Comparison of ENCODE assay signal across 8 mouse cellular contexts in the genomic region with DNA sequence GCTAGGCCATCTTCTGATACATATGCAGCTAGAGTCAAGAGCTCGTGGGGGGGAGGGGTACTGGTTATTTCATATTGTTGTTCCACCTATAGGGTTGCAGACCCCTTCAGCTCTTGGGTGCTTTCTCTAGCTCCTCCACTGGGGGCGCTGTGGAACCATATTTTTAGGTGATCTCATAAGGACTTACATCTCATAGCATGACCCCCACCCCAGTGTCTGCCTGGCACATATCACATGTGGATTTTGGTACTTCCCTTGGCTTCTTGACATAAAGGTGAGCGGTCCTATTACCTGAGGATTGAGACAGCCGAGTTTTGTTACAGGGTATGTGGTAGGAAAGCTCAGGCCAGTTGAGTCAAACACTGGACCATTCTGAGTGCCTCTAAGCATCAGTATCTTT. TPM values are rescaled to one million over a fixed set of nuclear protein-coding genes. Genes with fewer than 3 reads are reported as not detected.
DNase-seq lines count a peak whose midpoint lies in the region; ATAC-seq lines count a peak whose summit lies in the region.

No protein-coding gene starts in this region.

- 54% methylated on average over 4 of the region's 4 CpGs for WGBS in hindbrain, embryonic 10.5 days
- 61% methylated on average over 4 of the region's 4 CpGs for WGBS in hindbrain, embryonic 13.5 days

- H3K36me3 ChIP-seq in hindbrain, embryonic 10.5 days = no peaks in the 10 kb centered on the region
- H3K36me3 ChIP-seq in hindbrain, embryonic 13.5 days = no peaks in the 10 kb centered on the region

- no peak overlapping the region for H3K27ac ChIP-seq in hindbrain, embryonic 10.5 days
- H3K27ac ChIP-seq in hindbrain, embryonic 13.5 days = no peak overlapping the region

- H3K9me3 ChIP-seq in hindbrain, embryonic 10.5 days = no peaks in the 10 kb centered on the region
- H3K9me3 ChIP-seq in hindbrain, embryonic 13.5 days = no peaks in the 10 kb centered on the region

- no peak for ATAC-seq in hindbrain, embryonic 13.5 days (ENCODE audit: low FRiP score)

- H3K27me3 ChIP-seq in hindbrain, embryonic 10.5 days (ENCODE audit: insufficient read depth, poor library complexity, severe bottlenecking) = no peaks in the 10 kb centered on the region
- no peaks in the 10 kb centered on the region for H3K27me3 ChIP-seq in hindbrain, embryonic 13.5 days

- H3K4me3 ChIP-seq in hindbrain, embryonic 10.5 days = no peak overlapping the region
- H3K4me3 ChIP-seq in hindbrain, embryonic 13.5 days = no peak overlapping the region

- no peak overlapping the region for H3K4me2 ChIP-seq in hindbrain, embryonic 13.5 days

- H3K4me1 ChIP-seq in hindbrain, embryonic 10.5 days (replicated peaks) = no peaks in the 10 kb centered on the region
- H3K4me1 ChIP-seq in hindbrain, embryonic 13.5 days (replicated peaks) = no peaks in the 10 kb centered on the region

- no peak overlapping the region for H3K9ac ChIP-seq in hindbrain, embryonic 13.5 days

- intact Hi-C loops in heart, postnatal 25 days (cut with DNase I) = no loop called here

- DNase-seq in hindbrain, embryonic 10.5 days (ENCODE audit: low spot score) = peak; percentile 45
- DNase-seq in CD8-positive naive resting alpha-beta T cell, adult 2 months (ENCODE audit: low read depth in 2 of 2, low spot score in 2 of 2) = peak; percentile 52 to 63
- peak; percentile 20 for DNase-seq in embryo, embryonic 10 days (ENCODE audit: low spot score)
- DNase-seq in lung, postnatal 10 days = peak; percentile 18
- DNase-seq in spleen, postnatal 14 days (ENCODE audit: low spot score in 2 of 2) = peak; percentile 22 to 43
- DNase-seq in left cerebral cortex, adult 9 months (ENCODE audit: low spot score in 2 of 2) = no peak
- DNase-seq in heart, postnatal 25 days (ENCODE audit: low spot score) = no peak

RNA-seq across cellular contexts. Expression of a gene that starts 22.0 kb away (rescaled TPM):
- 12.2 and 20.7 TPM in 2 replicates for polyA plus RNA-seq in hindbrain, embryonic 10.5 days (2016; fragmentation: Nextera tagmentation; extraction: Ambion mirVana)
- 128 and 131 TPM in 2 replicates for polyA plus RNA-seq in hindbrain, embryonic 13.5 days (2015; fragmentation: Nextera tagmentation; extraction: Ambion mirVana)
- total RNA-seq in heart, postnatal 25 days (2021) = 1 to 10 TPM; 3.2 to 4.7 TPM

RNA-seq across cellular contexts. Expression of a gene that starts 22.7 kb away (rescaled TPM):
- 75.1 and 82.4 TPM in 2 replicates for polyA plus RNA-seq in hindbrain, embryonic 10.5 days (2016; fragmentation: Nextera tagmentation; extraction: Ambion mirVana)
- 69.4 and 85.8 TPM in 2 replicates for polyA plus RNA-seq in hindbrain, embryonic 13.5 days (2015; fragmentation: Nextera tagmentation; extraction: Ambion mirVana)
- 10 to 100 TPM; 23.5 to 24.8 TPM for total RNA-seq in heart, postnatal 25 days (2021)

Comparison
In these comparisons a context has a peak if more than half of its experiments do, and no peak if none do; other contexts are left out.
1. DNase-seq: peak in hindbrain, embryonic 10.5 days (single experiment), CD8-positive naive resting alpha-beta T cell, adult 2 months (2 of 2), embryo, embryonic 10 days (single experiment), lung, postnatal 10 days (single experiment) and spleen, postnatal 14 days (2 of 2); none in left cerebral cortex, adult 9 months (0 of 2) and heart, postnatal 25 days (single experiment).